Mouse (Mus musculus) stomach, postnatal 0 days (tissue): ENCODE results near the gene Itih4. TPM values are rescaled to one million over a fixed set of nuclear protein-coding genes. Genes with fewer than 3 reads are reported as not detected.
A peak's percentile ranks its signal among the peaks of the same experiment; 100 is the strongest.

ENCODE experiments used
- ATAC-seq: fragments of 200-750 bp; cut with Nextera tagmentation; 2 replicates; pipeline ENCODE4 v1.8.0; 2017; ENCODE audit not compliant: low FRiP score, low TSS enrichment
- DNase-seq: peaks from one replicate; pipeline ENCODE4 v3.0.0-alpha.2; 2016; ENCODE audit warnings: low spot score
- H3K27ac ChIP-seq: fragments of 300-500 bp; sonication (generic); replicated peaks from 2 replicates; pipeline ENCODE4 v1.5.1; 2014; ENCODE audit warnings: mild to moderate bottlenecking, control low read depth
- H3K27me3 ChIP-seq: fragments of 300-500 bp; sonication (generic); 2 replicates; pipeline ENCODE4 v1.6.1; 2014; ENCODE audit warnings: low read length; ENCODE audit not compliant: control insufficient read depth, insufficient read depth
- H3K36me3 ChIP-seq: fragments of 300-500 bp; sonication (generic); 2 replicates; pipeline ENCODE4 v1.6.1; 2014; ENCODE audit warnings: low read length, mixed read lengths; ENCODE audit not compliant: control insufficient read depth, insufficient read depth
- H3K4me1 ChIP-seq: fragments of 300-500 bp; sonication (generic); replicated peaks from 2 replicates; pipeline ENCODE4 v1.6.1; 2014; ENCODE audit warnings: antibody characterized with exemption; ENCODE audit not compliant: control insufficient read depth, insufficient read depth
- H3K4me2 ChIP-seq: fragments of 300-500 bp; sonication (generic); replicated peaks from 2 replicates; pipeline ENCODE4 v1.6.1; 2014; ENCODE audit warnings: low read depth, mild to moderate bottlenecking, control low read depth, moderate library complexity
- H3K4me3 ChIP-seq: fragments of 300-500 bp; sonication (generic); 2 replicates; pipeline ENCODE4 v1.5.1; 2014; ENCODE audit warnings: low read depth, low read length, control low read depth
- H3K9ac ChIP-seq: fragments of 300-500 bp; sonication (generic); 2 replicates; pipeline ENCODE4 v1.6.1; 2014; ENCODE audit warnings: mild to moderate bottlenecking, low read length, control low read depth, mixed read lengths
- H3K9me3 ChIP-seq: fragments of 300-500 bp; sonication (generic); 2 replicates; pipeline ENCODE4 v1.6.1; 2016; ENCODE audit warnings: low read length; ENCODE audit not compliant: control insufficient read depth
- CTCF ChIP-seq: IDR thresholded peaks from 2 replicates; pipeline ENCODE4 v1.5.1; 2016; ENCODE audit warnings: antibody characterized with exemption, low read depth, mild to moderate bottlenecking, moderate library complexity
- EP300 ChIP-seq: optimal IDR thresholded peaks from 2 replicates; pipeline ENCODE3; 2016; ENCODE audit warnings: antibody characterized with exemption
- WGBS: fragments of 180-500 bp; shearing (Covaris S2); extraction: QIAGEN DNeasy Blood & Tissue Kit; methylation state at CpG from one replicate; pipeline ENCODE4 v1.1.7; 2014; 5-methylcytosine and 5-hydroxymethylcytosine counted together
- polyA plus RNA-seq: library from polyadenylated mRNA; unstranded; fragments of >200 nt; fragmentation: Nextera tagmentation; extraction: Ambion mirVana; gene quantifications from 2 replicates; pipeline ENCODE4 v1.2.1, GENCODE M21; 2015

The Itih4 gene
- polyA plus RNA-seq, 1 experiment from 2014 or later: 1.2 TPM

DNA sequence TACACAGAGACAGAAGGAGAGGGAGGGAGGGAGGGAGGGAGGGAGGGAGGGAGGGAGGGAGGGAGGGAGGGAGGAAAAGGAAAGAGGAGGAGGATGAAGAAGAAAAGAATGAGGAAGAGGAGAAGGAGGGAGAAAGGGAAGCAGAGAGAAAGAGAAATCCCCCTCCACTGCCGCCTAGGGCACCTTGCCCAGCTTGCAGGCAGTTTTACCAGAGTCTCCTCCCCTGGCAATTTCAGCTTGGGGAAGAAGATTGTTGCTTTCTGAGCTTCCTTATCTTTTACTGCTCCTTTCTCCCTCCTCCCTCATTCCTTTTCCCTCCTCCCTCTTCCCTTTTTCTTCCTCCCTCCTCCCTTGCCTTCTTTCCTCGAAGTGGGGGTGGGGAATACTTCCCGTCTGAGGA lies 16.8 kb downstream of the Itih4 start:
- no peaks in the 10 kb centered on the region for H3K27me3 ChIP-seq
- 58% methylated on average over 3 of the region's 3 CpGs for WGBS
- ATAC-seq: no peak
- DNase-seq: no peak
- no peak overlapping the region for H3K9ac ChIP-seq
- H3K36me3 ChIP-seq: no peaks in the 10 kb centered on the region
- H3K4me2 ChIP-seq: no peak overlapping the region
- H3K4me1 ChIP-seq: no peaks in the 10 kb centered on the region
- H3K27ac ChIP-seq: no peak overlapping the region
- no peak overlapping the region for H3K4me3 ChIP-seq
- no peaks in the 10 kb centered on the region for H3K9me3 ChIP-seq
- TF ChIP-seq CTCF (no peak), EP300 (no peak)

- TF ChIP-seq EP300 (no peak), CTCF (no peak)
- no peak overlapping the region for H3K27ac ChIP-seq
- DNase-seq (no peak), ATAC-seq (no peak)
- no peaks in the 10 kb centered on the region for H3K27me3 ChIP-seq
- H3K9ac ChIP-seq: no peak overlapping the region
- no peaks in the 10 kb centered on the region for H3K36me3 ChIP-seq
- 71% methylated on average over 8 of the region's 8 CpGs for WGBS
- no peak overlapping the region for H3K4me3 ChIP-seq
- no peaks in the 10 kb centered on the region for H3K9me3 ChIP-seq
- no peaks in the 10 kb centered on the region for H3K4me1 ChIP-seq
- H3K4me2 ChIP-seq: no peak overlapping the region
These were observed 18.0 kb downstream of the Itih4 start for GRCm38 (mm10) chr14:30904307-30904706.

DNA sequence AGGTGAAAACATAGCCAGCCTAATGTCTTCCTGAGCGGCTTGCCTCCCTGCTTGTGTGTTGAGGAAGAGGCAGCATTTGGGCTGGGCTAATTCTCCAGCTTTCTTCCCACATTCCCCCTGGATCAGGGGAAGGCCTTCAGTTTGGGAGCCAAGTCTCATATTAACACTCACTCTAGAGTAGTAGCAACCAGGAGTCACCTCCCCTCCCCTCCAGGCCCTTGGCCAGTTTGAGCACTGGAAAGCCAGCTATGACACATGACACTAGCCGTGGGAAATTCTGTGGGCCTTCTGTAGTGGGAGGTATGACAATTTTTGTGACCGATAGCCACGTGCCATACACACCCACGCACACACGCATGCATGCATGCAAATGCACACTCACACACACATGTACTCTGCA lies 19.7 kb downstream of the Itih4 start:
- no peak for DNase-seq
- H3K27me3 ChIP-seq: no peaks in the 10 kb centered on the region
- H3K9ac ChIP-seq: no peak overlapping the region
- H3K36me3 ChIP-seq: no peaks in the 10 kb centered on the region
- WGBS: 80% methylated on average over 6 of the region's 6 CpGs
- no peak for ATAC-seq
- no peak overlapping the region for H3K4me2 ChIP-seq
- no peaks in the 10 kb centered on the region for H3K4me1 ChIP-seq
- no peak overlapping the region for H3K4me3 ChIP-seq
- H3K27ac ChIP-seq: 0 out of 2 replicates have a peak overlapping the region, but pooled peaks have one; percentile 24
- TF ChIP-seq CTCF: no peak
- no peak for TF ChIP-seq EP300
- H3K9me3 ChIP-seq: no peaks in the 10 kb centered on the region

DNA sequence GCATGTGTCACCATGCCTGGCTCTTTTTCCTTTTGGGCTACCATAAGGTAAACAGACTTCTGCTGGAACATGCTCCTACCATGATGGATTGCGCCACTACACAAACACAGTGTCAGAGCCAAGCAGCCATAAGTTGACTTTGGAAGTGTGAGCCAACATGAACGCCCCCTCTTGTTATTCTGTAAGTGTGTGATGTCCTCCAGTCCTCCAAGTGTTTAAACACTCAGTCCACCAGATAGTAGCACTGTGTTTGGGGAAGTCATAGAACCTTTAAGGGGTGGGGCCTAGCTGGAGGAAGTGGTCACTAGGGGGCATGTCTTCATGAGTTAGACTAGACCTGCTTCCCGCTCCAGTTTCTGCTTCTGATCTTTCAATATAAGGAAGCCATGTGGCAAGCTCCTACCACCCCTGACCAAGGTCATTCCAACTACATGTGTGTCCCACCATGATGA lies 21.6 kb downstream of the Itih4 start:
- TF ChIP-seq CTCF (peak; percentile 53), EP300 (no peak)
- H3K4me2 ChIP-seq: no peak overlapping the region
- no peaks in the 10 kb centered on the region for H3K36me3 ChIP-seq
- no peaks in the 10 kb centered on the region for H3K9me3 ChIP-seq
- 17% methylated on average over 3 of the region's 3 CpGs for WGBS
- H3K27me3 ChIP-seq: no peaks in the 10 kb centered on the region
- H3K4me1 ChIP-seq: no peaks in the 10 kb centered on the region
- ATAC-seq (peak; percentile 85), DNase-seq (peak; percentile 36)
- H3K9ac ChIP-seq: no peak overlapping the region
- no peak overlapping the region for H3K4me3 ChIP-seq
- H3K27ac ChIP-seq: 0 out of 2 replicates have a peak overlapping the region, but pooled peaks have one; percentile 36

DNA sequence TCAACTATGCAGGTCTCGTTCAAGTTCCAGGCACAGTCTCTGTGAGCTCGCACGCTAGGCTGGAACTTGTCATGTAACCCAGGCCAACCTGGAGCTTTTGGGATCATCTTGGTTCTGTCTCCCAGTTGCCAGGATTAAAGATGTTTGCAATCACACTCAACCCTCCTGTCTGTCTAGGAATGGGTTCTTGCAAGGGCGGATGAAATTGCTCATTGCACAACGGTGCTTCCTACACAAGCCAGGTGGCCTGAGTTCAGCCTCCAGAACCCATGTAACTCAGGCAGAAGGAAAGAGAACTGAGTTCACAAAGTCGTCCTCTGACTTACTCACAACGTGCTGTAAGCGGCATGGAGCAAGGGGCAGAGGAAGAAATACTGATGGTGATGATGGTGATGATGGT lies 24.9 kb downstream of the Itih4 start:
- Histone ChIP-seq H3K9ac (no peak overlapping the region), H3K4me2 (no peak overlapping the region), H3K4me3 (no peak overlapping the region), H3K9me3 (no peaks in the 10 kb centered on the region), H3K27me3 (no peaks in the 10 kb centered on the region), H3K36me3 (no peaks in the 10 kb centered on the region), H3K4me1 (no peaks in the 10 kb centered on the region; the same call in 1 of the 2 replicates), H3K27ac (no peak overlapping the region)
- DNase-seq: no peak
- 79% methylated on average over 8 of the region's 8 CpGs for WGBS
- TF ChIP-seq EP300: no peak
- no peak for TF ChIP-seq CTCF
- no peak for ATAC-seq

- ATAC-seq (no peak), DNase-seq (no peak)
- H3K4me3 ChIP-seq: no peak overlapping the region
- TF ChIP-seq EP300: no peak
- no peak for TF ChIP-seq CTCF
- WGBS: 76% methylated on average over 8 of the region's 8 CpGs
- H3K27me3 ChIP-seq: no peaks in the 10 kb centered on the region
- no peak overlapping the region for H3K9ac ChIP-seq
- no peak overlapping the region for H3K4me2 ChIP-seq
- no peak overlapping the region for H3K27ac ChIP-seq
- no peaks in the 10 kb centered on the region; the same call in 1 of the 2 replicates for H3K4me1 ChIP-seq
- no peaks in the 10 kb centered on the region for H3K9me3 ChIP-seq
- H3K36me3 ChIP-seq: no peaks in the 10 kb centered on the region
These were observed 26.4 kb downstream of the Itih4 start for GRCm38 (mm10) chr14:30912641-30913040.
